Mouse (Mus musculus) ES-Bruce4 (cell line): ENCODE results near the gene Stra8.

Experiments
- CTCF ChIP-seq: IDR thresholded peaks from one replicate; pipeline ENCODE4 v1.8.1; 2011; ENCODE audit warnings: low read depth, low read length
- EP300 ChIP-seq: IDR thresholded peaks from 2 replicates; pipeline ENCODE4 v1.6.1; 2011; ENCODE audit warnings: low read depth, low read length; ENCODE audit not compliant: insufficient read depth
- POLR2A ChIP-seq: IDR thresholded peaks from one replicate; pipeline ENCODE4 v1.8.1; 2011; ENCODE audit warnings: low read length; ENCODE audit not compliant: insufficient read depth

- TF ChIP-seq CTCF (no peak), POLR2A (no peak), EP300 (no peak)
These were observed 15.6 kb upstream of the Stra8 start for GRCm38 (mm10) chr6:34904361-34904760.
